Mouse (Mus musculus): ENCODE data around the gene Rdh16f2.

- TF ChIP-seq ZNF384 (IDR thresholded peaks at IDR 0.05; ENCODE audit: low read depth, low read length) (no peak), MAFK (IDR thresholded peaks at IDR 0.05; ENCODE audit: insufficient read depth, low read depth, low read length) (no peak), ZC3H11A (IDR thresholded peaks at IDR 0.05; ENCODE audit: borderline replicate concordance, low read depth, low read length) (no peak)
Measured at GRCm38 (mm10) chr10:127922241-127922640, 56.0 kb downstream of the Rdh16f2 start.
